Mouse (Mus musculus) frontal cortex, postnatal 10 days (tissue): Measurements from ENCODE around the gene Intu.

Experiments
- DNase-seq, 2 experiments: peaks; one replicate each; pipeline ENCODE4 v3.0.0; 2022; ENCODE audit warnings: low spot score in 2 of 2, mixed read lengths in 1 of 2

The Intu gene

DNA sequence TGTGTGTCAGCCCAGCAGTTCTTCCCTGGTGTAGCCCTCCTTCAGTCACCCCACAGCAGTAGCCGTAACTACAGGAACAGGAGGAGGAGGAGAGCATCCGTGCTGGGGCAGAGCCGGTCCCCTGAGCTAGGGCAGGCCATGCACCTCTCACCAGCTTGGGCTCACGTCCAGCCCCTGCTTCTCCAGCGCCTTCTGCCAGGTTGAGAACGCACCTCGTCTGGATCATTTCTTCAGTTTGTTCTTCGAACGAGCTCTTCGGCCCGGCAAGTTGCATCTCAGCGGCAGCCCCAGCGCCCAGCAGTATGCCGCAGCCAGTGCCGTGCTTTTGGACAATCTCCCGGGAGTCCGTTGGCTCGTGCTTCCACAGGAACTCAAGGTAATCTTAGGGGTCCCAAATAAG is 152.1 kb downstream of the Intu start:
- DNase-seq: no peak

DNA sequence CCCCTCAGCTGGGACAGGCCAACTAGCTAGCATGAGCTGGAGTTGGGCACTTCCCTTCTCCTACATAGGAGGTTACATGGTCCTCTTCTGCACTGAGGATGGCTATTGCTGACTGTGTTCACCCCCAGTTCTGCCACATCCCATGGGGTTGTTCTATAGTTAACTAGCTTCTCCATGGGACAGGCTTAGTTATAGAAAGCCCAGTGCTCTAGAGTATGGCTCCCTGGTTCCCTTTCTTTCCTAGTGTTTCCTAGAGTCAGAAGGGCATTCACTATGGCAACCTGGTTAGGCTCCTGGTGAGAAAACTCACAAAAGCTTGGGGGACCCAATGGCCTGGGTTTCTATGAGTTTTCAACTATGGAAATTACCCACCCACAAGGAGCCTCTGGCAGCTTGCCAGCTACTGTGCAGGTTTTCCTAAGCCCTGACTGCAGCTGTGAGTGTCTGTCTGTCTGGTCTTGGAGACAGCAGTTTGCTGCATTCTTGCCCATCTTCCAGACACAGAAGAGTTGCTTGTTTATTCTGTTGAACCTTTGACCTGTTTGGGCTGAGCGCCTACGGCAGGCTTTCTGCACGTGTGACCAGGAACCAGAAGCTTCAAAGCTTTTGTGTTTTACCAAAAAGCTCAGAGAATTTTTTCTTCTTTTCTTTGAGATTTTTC is 154.9 kb downstream of the Intu start:
- DNase-seq: no peak

GRCm38 (mm10) chr3:40686836-40687235 is 155.8 kb downstream of the Intu start:
- DNase-seq: no peak

DNA sequence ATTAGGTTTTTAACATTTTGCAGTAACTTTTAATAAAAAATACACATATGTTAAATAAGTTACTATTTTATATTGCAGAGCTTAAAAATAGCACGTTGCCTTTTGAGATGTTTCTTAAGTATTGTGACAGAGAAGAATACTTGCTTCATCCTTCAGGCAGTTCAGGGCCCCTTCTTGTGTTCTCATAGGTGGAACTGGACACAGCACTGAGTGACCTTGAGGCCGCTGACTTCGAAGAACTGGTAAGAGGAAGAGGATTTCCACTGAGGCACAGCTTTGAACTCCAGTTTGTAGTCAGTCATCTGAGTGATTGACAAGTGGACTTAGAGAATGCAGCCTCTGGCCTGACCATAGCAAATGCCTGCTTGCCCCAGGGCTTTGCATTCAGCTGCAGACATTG is 156.5 kb downstream of the Intu start:
- no peak for DNase-seq

- DNase-seq: no peak
Measured at GRCm38 (mm10) chr3:40691566-40691965, 160.5 kb downstream of the Intu start.

GRCm38 (mm10) chr3:40693435-40693834 is 162.3 kb downstream of the Intu start:
- DNase-seq: no peak

- no peak for DNase-seq
Measured at GRCm38 (mm10) chr3:40693960-40694359, 162.9 kb downstream of the Intu start.

DNA sequence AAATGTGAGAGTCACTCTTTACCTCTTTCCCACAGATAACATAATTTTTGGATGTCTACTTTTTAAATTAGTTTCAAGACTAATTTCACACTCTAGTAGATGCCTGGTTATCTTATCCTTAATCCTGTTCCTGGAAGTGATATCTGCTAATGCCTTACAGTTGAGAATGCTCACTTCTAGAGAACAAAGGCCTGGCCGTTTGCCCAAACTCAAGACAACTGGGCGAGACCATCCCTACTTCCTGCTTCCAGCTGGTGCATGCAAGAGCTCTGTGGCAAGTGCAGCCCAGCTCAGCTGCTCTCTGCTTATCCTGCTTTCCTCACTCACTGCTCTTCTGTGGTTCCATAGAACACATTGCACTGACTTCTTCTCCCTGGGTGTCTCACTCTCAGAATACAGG is 163.4 kb downstream of the Intu start:
- no peak for DNase-seq

DNA sequence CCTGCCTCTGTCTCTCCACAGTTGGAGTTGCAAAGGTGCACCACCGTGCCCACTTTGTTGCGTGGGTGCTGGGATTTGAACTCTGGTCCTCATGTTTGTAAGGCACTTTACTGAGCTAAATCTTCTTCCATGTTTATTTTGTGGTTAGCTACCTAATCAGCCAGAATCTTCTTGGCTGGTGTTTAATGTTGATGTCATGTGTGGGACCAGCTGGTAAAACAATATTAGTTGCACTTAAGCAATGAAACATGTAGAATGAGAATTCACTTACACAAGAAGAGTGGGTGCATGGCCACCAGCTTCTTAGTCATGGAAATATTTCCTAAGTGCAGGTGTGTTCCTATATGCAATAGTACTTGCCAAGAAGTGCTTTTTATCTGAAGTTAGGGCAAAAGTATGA is 164.1 kb downstream of the Intu start:
- no peak for DNase-seq

DNA sequence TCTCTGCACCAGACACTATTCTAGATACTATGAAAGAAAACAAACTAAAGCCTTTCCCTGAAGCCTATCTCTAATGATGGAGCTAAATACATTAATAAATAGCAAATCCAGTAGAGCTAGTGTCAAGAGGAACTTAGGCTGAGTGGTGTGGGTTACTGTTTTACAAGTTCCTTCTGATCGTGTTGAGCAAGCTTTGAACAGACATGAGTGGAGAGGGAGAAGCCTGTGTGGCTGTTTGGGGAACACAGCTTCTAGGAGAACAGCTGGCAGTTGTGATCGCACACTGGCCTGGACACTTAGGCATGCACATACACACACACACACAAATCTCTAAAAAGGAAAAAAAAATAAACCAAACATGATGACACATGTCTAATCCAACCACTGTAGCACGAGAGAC is 167.7 kb downstream of the Intu start:
- DNase-seq: no peak

DNA sequence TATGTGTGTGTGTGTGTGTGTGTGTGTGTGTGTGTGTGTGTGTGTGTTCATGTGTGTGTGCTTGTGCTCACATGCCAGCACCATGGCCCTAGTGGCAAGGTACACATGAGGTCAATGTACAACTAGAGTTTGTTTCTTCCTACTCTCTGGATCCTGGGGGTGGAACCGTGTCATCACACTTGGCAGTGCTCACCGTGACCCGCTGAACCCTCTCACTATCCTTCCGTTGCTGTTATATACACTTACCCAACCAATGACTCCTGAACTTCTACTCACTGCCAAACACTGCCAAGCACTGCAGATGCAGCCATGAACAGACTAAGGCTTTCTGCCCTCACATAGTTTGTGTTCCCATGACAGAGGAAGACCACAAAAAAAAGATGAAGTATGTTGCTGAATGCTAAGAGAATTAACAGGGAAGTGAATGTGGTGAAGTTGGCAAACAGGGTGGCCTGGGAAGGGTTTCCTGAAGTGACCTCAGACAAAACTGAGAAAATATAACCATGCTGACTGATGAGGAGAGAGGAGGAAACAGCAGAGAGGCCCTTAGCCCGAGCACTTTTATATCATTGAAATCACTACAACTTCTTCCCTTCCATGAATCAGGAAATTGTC is 173.8 kb downstream of the Intu start:
- no peak for DNase-seq

DNA sequence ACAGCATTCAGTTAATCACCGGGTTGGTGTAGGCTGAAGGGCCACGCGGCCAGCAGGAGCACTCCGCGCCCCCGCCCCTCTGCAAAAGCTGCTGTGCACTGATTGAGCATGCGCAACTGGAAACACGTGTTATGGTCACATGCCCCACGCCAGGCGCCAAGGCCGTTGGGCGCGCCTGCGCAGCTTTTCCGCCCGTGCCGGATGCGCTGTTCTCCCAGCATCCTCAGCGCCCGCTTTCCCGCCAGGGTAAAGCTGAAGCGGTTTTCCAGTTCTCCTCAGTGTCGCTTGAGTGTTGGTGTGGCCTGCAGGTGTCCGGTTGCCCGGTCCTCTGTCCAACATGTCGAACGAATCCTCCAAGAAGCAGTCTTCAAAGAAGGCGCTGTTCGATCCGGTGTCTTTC is 177.6 kb downstream of the Intu start, which contains the start of gene Slc25a31:
Slc25a31 (plus strand) TSS at position 201 of the 400 bp plus-strand sequence.
- no peak for DNase-seq

DNA sequence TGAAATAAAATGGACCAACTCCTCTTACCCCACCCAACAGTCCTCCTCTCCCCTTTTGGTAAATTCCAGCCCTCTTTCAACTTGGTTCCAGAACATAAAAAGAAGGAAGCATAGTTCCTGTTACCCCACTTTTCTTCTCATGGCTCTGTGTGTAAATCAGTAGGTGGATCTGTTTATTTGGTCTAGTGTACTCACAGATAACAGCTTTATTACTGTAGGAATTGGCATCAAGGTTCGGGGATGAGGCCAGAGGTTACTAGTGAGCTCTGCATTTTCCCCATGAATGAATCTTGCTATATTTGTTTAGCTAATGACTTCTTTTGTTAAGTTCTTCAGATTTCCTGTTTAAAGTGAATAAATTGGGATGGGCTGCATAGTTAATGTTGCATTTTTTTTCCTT is 185.0 kb downstream of the Intu start:
- DNase-seq: no peak

GRCm38 (mm10) chr3:40719022-40719421 is 187.9 kb downstream of the Intu start:
- no peak for DNase-seq

- DNase-seq: no peak
Measured at GRCm38 (mm10) chr3:40738381-40738912, 207.4 kb downstream of the Intu start.

- DNase-seq: no peak
Measured at GRCm38 (mm10) chr3:40744024-40744835, 213.1 kb downstream of the Intu start, which contains the start of gene Hspa4l. Gene Hspa4l (plus strand): TSS chr3:40744495.

- DNase-seq: peak; percentile 83 to 90
Measured at GRCm38 (mm10) chr3:40744836-40745660, 214.0 kb downstream of the Intu start.

DNA sequence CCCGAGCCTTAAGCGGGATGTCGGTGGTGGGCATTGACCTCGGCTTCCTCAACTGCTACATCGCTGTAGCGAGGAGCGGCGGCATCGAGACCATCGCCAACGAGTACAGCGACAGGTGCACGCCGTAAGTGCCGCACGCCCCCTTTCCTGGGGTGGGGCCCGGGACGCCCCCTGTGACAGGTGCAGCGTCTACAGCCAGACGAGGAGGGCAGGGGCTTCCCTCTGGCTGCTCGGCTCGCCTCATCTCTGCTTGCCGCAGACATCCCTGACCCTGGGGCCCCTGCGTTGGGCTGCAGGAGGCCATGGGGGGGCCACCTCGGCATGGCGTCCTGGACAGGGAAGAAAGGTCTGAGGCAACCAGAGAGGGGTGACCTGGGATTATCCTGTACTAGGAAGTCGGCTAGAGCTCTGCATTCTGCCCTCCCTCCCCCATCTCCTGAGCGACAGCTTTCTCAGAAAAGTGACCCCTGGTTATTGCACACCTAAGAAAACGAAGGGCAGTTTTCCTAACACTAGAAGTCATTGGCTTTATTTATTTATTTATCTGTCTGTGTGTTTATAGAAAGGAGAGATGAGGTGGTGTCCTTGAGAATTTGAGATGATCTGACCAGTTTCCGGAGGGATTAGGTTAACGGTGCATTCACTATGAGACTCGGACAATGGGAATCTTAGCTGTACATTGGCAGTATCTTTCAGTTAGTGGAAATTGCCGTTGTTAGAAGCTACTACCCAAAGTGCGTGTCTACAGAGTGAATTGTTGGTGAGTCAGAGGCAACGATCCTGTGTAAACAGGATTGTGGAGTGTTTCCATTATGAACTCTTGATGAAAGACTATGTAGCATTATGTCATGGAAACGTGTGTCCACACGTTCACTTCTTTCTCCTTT is 214.8 kb downstream of the Intu start:
- DNase-seq: no peak
